Mouse (Mus musculus) stomach, embryonic 14.5 days (tissue): Measurements from ENCODE around the gene Manbal. TPM values are rescaled to one million over a fixed set of nuclear protein-coding genes. Genes with fewer than 3 reads are reported as not detected.

Experiments
- ATAC-seq: fragments of 200-750 bp; cut with Nextera tagmentation; 2 replicates; pipeline ENCODE4 v1.8.0; 2017; ENCODE audit warnings: low read depth, moderate TSS enrichment; ENCODE audit not compliant: insufficient number of reproducible peaks, insufficient read depth, low FRiP score
- H3K27ac ChIP-seq: fragments of 300-500 bp; sonication (generic); 2 replicates; pipeline ENCODE4 v1.5.1; 2014; ENCODE audit warnings: mild to moderate bottlenecking, low read length, moderate library complexity, mixed read lengths
- H3K27me3 ChIP-seq: fragments of 300-500 bp; sonication (generic); 2 replicates; pipeline ENCODE4 v1.6.1; 2014; ENCODE audit warnings: low read length, control low read depth, mixed read lengths; ENCODE audit not compliant: control insufficient read depth, insufficient read depth
- H3K36me3 ChIP-seq: fragments of 300-500 bp; sonication (generic); 2 replicates; pipeline ENCODE4 v1.6.1; 2014; ENCODE audit warnings: mild to moderate bottlenecking, control low read depth, low read length, moderate library complexity, mixed read lengths; ENCODE audit not compliant: control insufficient read depth, insufficient read depth
- H3K4me1 ChIP-seq: fragments of 300-500 bp; sonication (generic); 2 replicates; pipeline ENCODE4 v1.6.1; 2014; ENCODE audit warnings: low read length, control low read depth, mixed read lengths; ENCODE audit not compliant: control insufficient read depth, insufficient read depth
- H3K4me2 ChIP-seq: fragments of 300-500 bp; sonication (generic); replicated peaks from 2 replicates; pipeline ENCODE4 v1.6.1; 2014; ENCODE audit warnings: low read depth, low read length, control low read depth
- H3K4me3 ChIP-seq: fragments of 300-500 bp; sonication (generic); 2 replicates; pipeline ENCODE4 v1.5.1; 2014; ENCODE audit warnings: low read depth, low read length, control low read depth
- H3K9ac ChIP-seq: fragments of 300-500 bp; sonication (generic); replicated peaks from 2 replicates; pipeline ENCODE4 v1.6.1; 2014; ENCODE audit warnings: low read depth, mild to moderate bottlenecking, control low read depth, low read length, moderate library complexity, mixed read lengths
- H3K9me3 ChIP-seq: fragments of 300-500 bp; sonication (generic); 2 replicates; pipeline ENCODE4 v1.6.1; 2016; ENCODE audit warnings: low read depth, low read length, control low read depth; ENCODE audit not compliant: control insufficient read depth
- WGBS: fragments of 180-500 bp; shearing (Covaris S2); extraction: QIAGEN DNeasy Blood & Tissue Kit; methylation state at CpG from one replicate; pipeline ENCODE4 v1.1.7; 2014; 5-methylcytosine and 5-hydroxymethylcytosine counted together
- polyA plus RNA-seq: library from polyadenylated mRNA; unstranded; fragments of >200 nt; fragmentation: Nextera tagmentation; extraction: Ambion mirVana; gene quantifications from 2 replicates; pipeline ENCODE4 v1.2.1, GENCODE M21; 2014

Manbal gene
- polyA plus RNA-seq, 1 experiment from 2014 or later, result 47.3 TPM

DNA sequence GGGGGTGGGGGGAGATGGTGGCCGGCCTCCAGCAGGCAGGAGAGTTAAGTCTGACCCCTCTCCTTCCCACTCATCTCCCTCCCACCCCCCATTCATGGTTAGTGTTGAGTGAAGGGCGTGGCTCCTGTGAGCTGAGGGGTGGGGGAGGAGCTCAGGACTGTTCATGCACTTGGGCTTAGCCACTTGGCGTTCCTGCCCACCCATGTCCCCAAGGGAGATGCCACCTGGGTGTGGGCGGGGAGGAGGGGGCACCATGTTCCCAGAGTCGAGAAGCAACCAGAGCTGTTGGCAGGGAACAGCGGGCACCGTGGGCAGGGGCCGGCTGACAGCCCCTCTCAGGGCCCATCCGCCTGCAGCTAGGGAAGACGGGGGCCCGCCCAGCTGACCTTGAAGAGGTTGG is 69.1 kb downstream of the Manbal start:
- Histone ChIP-seq H3K4me3 (no peak overlapping the region), H3K4me2 (no peak overlapping the region), H3K9ac (no peak overlapping the region), H3K27ac (no peak overlapping the region), H3K9me3 (peaks cover 3% of the 10 kb centered on the region; the same call in 1 of the 2 replicates), H3K36me3 (peaks cover 27% of the 10 kb centered on the region; the same call in 1 of the 2 replicates), H3K27me3 (no peaks in the 10 kb centered on the region), H3K4me1 (peaks cover 38% of the 10 kb centered on the region)
- ATAC-seq, result no peak
- WGBS, result 73% methylated on average over 11 of the region's 11 CpGs

DNA sequence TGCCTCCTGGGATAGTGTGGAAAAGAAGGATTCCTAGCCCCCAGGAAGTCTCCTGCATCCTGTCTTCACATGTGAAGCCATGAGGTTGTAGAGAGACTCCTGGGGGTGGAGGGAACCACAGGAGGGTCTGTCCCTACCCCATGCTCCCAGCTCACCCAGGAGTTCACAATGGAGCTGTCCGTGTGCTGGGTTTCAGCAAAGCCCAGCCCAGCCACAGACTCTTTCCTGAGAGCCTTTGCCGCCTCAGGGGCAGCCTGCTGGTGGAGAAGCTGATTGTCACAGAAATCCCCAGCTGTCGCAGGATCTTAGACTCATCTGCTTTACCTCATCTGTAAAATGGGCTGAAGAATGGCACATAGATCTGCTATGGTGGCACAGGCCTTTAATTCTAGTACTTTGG is 69.7 kb downstream of the Manbal start:
- Histone ChIP-seq H3K4me1 (peaks cover 33% of the 10 kb centered on the region), H3K9ac (no peak overlapping the region), H3K4me2 (no peak overlapping the region), H3K27ac (no peak overlapping the region), H3K27me3 (no peaks in the 10 kb centered on the region), H3K36me3 (peaks cover 21% of the 10 kb centered on the region; the same call in 1 of the 2 replicates), H3K4me3 (no peak overlapping the region), H3K9me3 (peaks cover 3% of the 10 kb centered on the region; the same call in 1 of the 2 replicates)
- 89% methylated on average over 3 of the region's 3 CpGs for WGBS
- no peak for ATAC-seq

DNA sequence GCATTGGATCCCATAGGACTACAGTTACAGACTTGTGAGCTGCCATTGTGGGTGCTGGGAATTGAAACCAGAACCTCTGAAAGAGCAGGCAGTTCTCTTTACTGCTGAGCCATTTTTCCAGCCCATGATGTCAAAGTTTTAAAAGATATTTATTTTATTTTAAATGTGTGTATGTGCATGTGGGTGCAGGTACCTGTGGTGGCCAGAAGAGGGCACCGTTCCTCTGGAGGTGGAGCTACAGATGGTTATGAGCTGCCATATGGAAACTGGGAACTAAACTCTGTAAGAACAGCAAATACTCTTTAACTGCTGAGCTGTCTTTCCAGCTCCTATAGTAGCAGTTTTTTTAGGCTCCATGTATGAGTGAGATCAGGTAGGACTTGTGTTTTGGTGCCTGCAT is 74.0 kb downstream of the Manbal start:
- no peak overlapping the region for H3K4me3 ChIP-seq
- H3K4me2 ChIP-seq, result no peak overlapping the region
- no peak overlapping the region for H3K27ac ChIP-seq
- H3K4me1 ChIP-seq, result no peaks in the 10 kb centered on the region
- H3K36me3 ChIP-seq, result peaks cover 21% of the 10 kb centered on the region; the same call in 1 of the 2 replicates
- no peak for ATAC-seq
- H3K27me3 ChIP-seq, result no peaks in the 10 kb centered on the region
- H3K9me3 ChIP-seq, result peaks cover 3% of the 10 kb centered on the region; the same call in 1 of the 2 replicates
- WGBS, result 91% methylated on average over 1 of the region's 1 CpGs
- no peak overlapping the region for H3K9ac ChIP-seq

Other genes with a start within 250 kb of the Manbal start
- gene Samhd1, start 232.3 kb upstream of the Manbal start, polyA plus RNA-seq, result 30.6 and 32.5 TPM in 2 replicates
- gene Rbl1, start 163.1 kb upstream of the Manbal start, polyA plus RNA-seq, result 30.5 and 30.7 TPM in 2 replicates
- 301 and 324 TPM in 2 replicates for gene Rpn2, start 88.6 kb upstream of the Manbal start, polyA plus RNA-seq
- gene Mroh8, start 88.0 kb upstream of the Manbal start, polyA plus RNA-seq, result 0.45 and 0.85 TPM in 2 replicates
- gene Ghrh, start 20.1 kb upstream of the Manbal start, polyA plus RNA-seq, result not detected in 2 replicates
- gene Src, start 50.9 kb downstream of the Manbal start, polyA plus RNA-seq, result 17.1 and 17.2 TPM in 2 replicates
- gene Nnat, start 192.5 kb downstream of the Manbal start, polyA plus RNA-seq, result 350 and 400 TPM in 2 replicates
- 61.2 and 66.9 TPM in 2 replicates for gene Blcap, start 203.7 kb downstream of the Manbal start, polyA plus RNA-seq